Mouse (Mus musculus) heart, embryonic 16.5 days (tissue): ENCODE measurements around the gene Pvalb. TPM values are rescaled to one million over a fixed set of nuclear protein-coding genes. Genes with fewer than 3 reads are reported as not detected.
A peak's percentile ranks its signal among the peaks of the same experiment; 100 is the strongest.

Source experiments
- ATAC-seq: fragments of 200-750 bp; cut with Nextera tagmentation; replicated peaks from 2 replicates; pipeline ENCODE4 v1.8.0; 2017; ENCODE audit warnings: moderate number of reproducible peaks; ENCODE audit not compliant: insufficient read depth, low FRiP score; ENCODE audit errors: extremely low read depth
- H3K27ac ChIP-seq: fragments of 300-500 bp; sonication (generic); 2 replicates; pipeline ENCODE4 v1.5.1; 2014; ENCODE audit warnings: mild to moderate bottlenecking, low read length, control low read depth, moderate library complexity
- H3K27me3 ChIP-seq: fragments of 300-500 bp; sonication (generic); 2 replicates; pipeline ENCODE4 v1.6.1; 2014; ENCODE audit warnings: low read length, mixed read lengths; ENCODE audit not compliant: control insufficient read depth, insufficient read depth
- H3K36me3 ChIP-seq: fragments of 300-500 bp; sonication (generic); 2 replicates; pipeline ENCODE4 v1.6.1; 2014; ENCODE audit not compliant: control insufficient read depth, insufficient read depth
- H3K4me1 ChIP-seq: fragments of 300-500 bp; sonication (generic); 2 replicates; pipeline ENCODE4 v1.6.1; 2014; ENCODE audit warnings: low read length, mixed read lengths; ENCODE audit not compliant: control insufficient read depth, insufficient read depth
- H3K4me2 ChIP-seq: fragments of 300-500 bp; sonication (generic); 2 replicates; pipeline ENCODE4 v1.6.1; 2014; ENCODE audit warnings: low read depth, mild to moderate bottlenecking, control low read depth, low read length
- H3K4me3 ChIP-seq: fragments of 300-500 bp; sonication (generic); 2 replicates; pipeline ENCODE4 v1.5.1; 2014; ENCODE audit warnings: mild to moderate bottlenecking, control low read depth, low read length
- H3K9ac ChIP-seq: fragments of 300-500 bp; sonication (generic); 2 replicates; pipeline ENCODE4 v1.6.1; 2014; ENCODE audit warnings: low read length, control low read depth
- H3K9me3 ChIP-seq: fragments of 300-500 bp; sonication (generic); replicated peaks from 2 replicates; pipeline ENCODE4 v1.6.1; 2016; ENCODE audit warnings: low read length; ENCODE audit not compliant: control insufficient read depth
- WGBS: fragments of 180-500 bp; shearing (Covaris S2); extraction: QIAGEN DNeasy Blood & Tissue Kit; methylation state at CpG from one replicate; pipeline ENCODE4 v1.1.7; 2014; 5-methylcytosine and 5-hydroxymethylcytosine counted together
- polyA plus RNA-seq: library from polyadenylated mRNA; unstranded; fragments of >200 nt; fragmentation: Nextera tagmentation; extraction: Ambion mirVana; gene quantifications from 2 replicates; pipeline ENCODE4 v1.2.1, GENCODE M21; 2015

Gene Pvalb
- polyA plus RNA-seq, 1 experiment from 2014 or later = 1.1 TPM

GRCm38 (mm10) chr15:78184855-78185254 is 21.3 kb downstream of the Pvalb start:
- ATAC-seq = 0 out of 2 replicates have a peak, but pooled peaks have one; percentile 49
- Histone ChIP-seq H3K4me1 (no peaks in the 10 kb centered on the region), H3K4me3 (no peak overlapping the region), H3K36me3 (no peaks in the 10 kb centered on the region), H3K27ac (no peak overlapping the region), H3K4me2 (no peak overlapping the region), H3K9me3 (no peaks in the 10 kb centered on the region), H3K27me3 (peaks cover 23% of the 10 kb centered on the region), H3K9ac (no peak overlapping the region)
- 5% methylated on average over 10 of the region's 10 CpGs for WGBS

- Histone ChIP-seq H3K9me3 (no peaks in the 10 kb centered on the region), H3K4me2 (no peak overlapping the region), H3K36me3 (no peaks in the 10 kb centered on the region), H3K4me1 (no peaks in the 10 kb centered on the region), H3K27me3 (peaks cover 24% of the 10 kb centered on the region), H3K27ac (no peak overlapping the region), H3K4me3 (no peak overlapping the region), H3K9ac (no peak overlapping the region)
- 26% methylated on average over 8 of the region's 8 CpGs for WGBS
- no peak for ATAC-seq
Measured at GRCm38 (mm10) chr15:78181701-78182405, 24.3 kb downstream of the Pvalb start.

- Histone ChIP-seq H3K9ac (no peak overlapping the region), H3K4me1 (peaks cover 1% of the 10 kb centered on the region; the same call in 1 of the 2 replicates), H3K4me2 (no peak overlapping the region), H3K9me3 (no peaks in the 10 kb centered on the region), H3K27ac (no peak overlapping the region), H3K27me3 (peaks cover 23% of the 10 kb centered on the region), H3K4me3 (no peak overlapping the region), H3K36me3 (no peaks in the 10 kb centered on the region)
- ATAC-seq = no peak
- 47% methylated on average over 3 of the region's 3 CpGs for WGBS
Measured at GRCm38 (mm10) chr15:78179775-78180174, 26.4 kb downstream of the Pvalb start.

GRCm38 (mm10) chr15:78178397-78178796 is 27.8 kb downstream of the Pvalb start:
- Histone ChIP-seq H3K9me3 (no peaks in the 10 kb centered on the region), H3K27ac (no peak overlapping the region), H3K27me3 (peaks cover 14% of the 10 kb centered on the region), H3K4me2 (no peak overlapping the region), H3K4me3 (no peak overlapping the region), H3K36me3 (no peaks in the 10 kb centered on the region), H3K4me1 (peaks cover 6% of the 10 kb centered on the region; the same call in 1 of the 2 replicates), H3K9ac (no peak overlapping the region)
- 5% methylated on average over 9 of the region's 9 CpGs for WGBS
- ATAC-seq = no peak

GRCm38 (mm10) chr15:78177257-78177656 is 28.9 kb downstream of the Pvalb start:
- no peaks in the 10 kb centered on the region for H3K36me3 ChIP-seq
- WGBS = 38% methylated on average over 10 of the region's 10 CpGs
- H3K4me1 ChIP-seq = peaks cover 13% of the 10 kb centered on the region
- H3K4me2 ChIP-seq = no peak overlapping the region
- H3K27me3 ChIP-seq = peaks cover 7% of the 10 kb centered on the region; the same call in 1 of the 2 replicates
- H3K4me3 ChIP-seq = no peak overlapping the region
- no peak for ATAC-seq
- no peak overlapping the region for H3K27ac ChIP-seq
- no peak overlapping the region for H3K9ac ChIP-seq
- no peaks in the 10 kb centered on the region for H3K9me3 ChIP-seq

GRCm38 (mm10) chr15:78174887-78175245 is 31.3 kb downstream of the Pvalb start:
- no peak overlapping the region; the same call in 1 of the 2 replicates for H3K27ac ChIP-seq
- peaks cover 5% of the 10 kb centered on the region; the same call in 1 of the 2 replicates for H3K27me3 ChIP-seq
- H3K9me3 ChIP-seq = no peaks in the 10 kb centered on the region
- H3K4me2 ChIP-seq = peak overlapping the region; percentile 79
- 75% methylated on average over 6 of the region's 6 CpGs for WGBS
- ATAC-seq = no peak
- peak overlapping the region; percentile 76 for H3K9ac ChIP-seq
- H3K4me1 ChIP-seq = peaks cover 13% of the 10 kb centered on the region
- H3K36me3 ChIP-seq = no peaks in the 10 kb centered on the region
- H3K4me3 ChIP-seq = peak overlapping the region; percentile 58

- H3K27ac ChIP-seq = peak within 1 kb of the TSS; percentile 62
- H3K4me1 ChIP-seq = peaks cover 13% of the 10 kb centered on the region
- WGBS = 1% methylated on average over 40 of the region's 40 CpGs
- H3K4me2 ChIP-seq = peak within 1 kb of the TSS; percentile 79
- no peaks in the 10 kb centered on the region for H3K36me3 ChIP-seq
- peak; percentile 97 for ATAC-seq
- peak within 1 kb of the TSS; percentile 76 for H3K9ac ChIP-seq
- H3K4me3 ChIP-seq = peak within 1 kb of the TSS; percentile 66
- H3K27me3 ChIP-seq = 0 out of 2 replicates have a peak, but pooled peaks cover 2% of the 10 kb centered on the region
- H3K9me3 ChIP-seq = no peaks in the 10 kb centered on the region
Measured at GRCm38 (mm10) chr15:78173972-78174886, 32.0 kb downstream of the Pvalb start, which contains the start of gene Ift27. Ift27 (minus strand) TSS chr15:78174107.

GRCm38 (mm10) chr15:78172899-78173817 is 33.0 kb downstream of the Pvalb start:
- no peak overlapping the region for H3K27ac ChIP-seq

More at GRCm38 (mm10) chr15:78172899-78173817, 33.0 kb downstream of the Pvalb start:
- H3K4me2 ChIP-seq = peak overlapping the region; percentile 78
- no peaks in the 10 kb centered on the region for H3K36me3 ChIP-seq
- no peak for ATAC-seq
- 25% methylated on average over 26 of the region's 26 CpGs for WGBS
- H3K4me3 ChIP-seq = peak overlapping the region; percentile 66
- H3K27me3 ChIP-seq = 0 out of 2 replicates have a peak, but pooled peaks cover 2% of the 10 kb centered on the region
- peak overlapping the region; percentile 76 for H3K9ac ChIP-seq
- H3K4me1 ChIP-seq = peaks cover 13% of the 10 kb centered on the region
- no peaks in the 10 kb centered on the region for H3K9me3 ChIP-seq
